In the genomic region with DNA sequence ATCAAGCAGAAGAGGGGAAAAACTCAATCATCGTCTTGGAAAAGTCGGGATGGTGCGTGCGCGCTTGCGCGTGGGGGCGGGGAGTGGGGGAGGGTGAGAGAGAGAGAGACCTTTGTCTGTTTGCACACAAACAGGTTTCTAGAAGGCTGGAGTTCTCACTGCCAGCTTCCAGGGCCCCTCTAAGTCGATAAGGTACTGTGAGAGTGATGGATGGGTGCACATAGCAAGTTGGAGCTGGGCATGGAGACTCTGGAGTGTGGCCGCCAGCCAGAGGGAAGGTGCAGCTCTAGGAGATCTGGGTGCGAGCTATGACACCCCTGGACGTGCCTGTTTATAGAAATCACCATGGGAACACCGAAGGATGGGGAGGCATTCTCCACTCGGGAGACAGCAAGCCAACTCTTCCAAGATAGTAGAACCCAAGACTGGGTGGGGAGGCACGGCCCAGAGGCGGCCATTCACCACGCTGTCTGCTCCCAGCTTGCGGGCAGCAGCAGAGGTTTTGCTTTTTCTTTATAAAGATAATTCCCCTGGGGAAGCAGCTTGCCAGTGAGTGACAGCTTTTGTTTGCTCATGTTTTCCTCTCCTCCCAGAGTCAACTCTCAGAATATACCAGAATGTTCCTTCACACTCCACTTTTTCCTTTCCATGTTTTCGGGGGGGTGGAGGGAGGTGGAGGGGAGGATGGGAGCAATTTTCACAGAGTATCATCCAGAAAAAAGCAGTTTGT, we compare ENCODE assay signal across 9 mouse cellular contexts.
DNase-seq lines count a peak whose midpoint lies in the region; ATAC-seq and TF ChIP-seq lines count a peak whose summit lies in the region.
"Had no signal": no experiment of that assay in that cellular context is flagged by ENCODE, and none has a peak within 500 bp of the region (broad histone marks: within the 10 kb centered on the region; RNA-seq: fewer than 3 reads in every experiment).

No protein-coding gene starts in this region.

- DNase-seq in heart, adult 2 months: peak; percentile 56 to 61
- DNase-seq in adipocyte (ENCODE audit: low spot score): peak; percentile 75
- no peak for DNase-seq in embryo, embryonic 9.5 days (ENCODE audit: extremely low spot score)
- DNase-seq in adrenal gland, postnatal 36 days: no peak
- DNase-seq in testis, postnatal 10 days (ENCODE audit: low spot score): no peak

- H3K27ac ChIP-seq in heart, adult 2 months: peak overlapping the region; percentile 69
- no peak overlapping the region for H3K27ac ChIP-seq in heart, embryonic 11.5 days (ENCODE audit: low read depth, low read length)
- no peak overlapping the region for H3K27ac ChIP-seq in heart, embryonic 14.5 days (replicated peaks in 1 of 2; ENCODE audit: control insufficient read depth in 1 of 2, insufficient read depth in 1 of 2, low read depth in 2 of 2, low read length in 2 of 2)
- peak overlapping the region; percentile 75 for H3K27ac ChIP-seq in limb, embryonic 12.5 days
- H3K27ac ChIP-seq: macrophage had no signal

- no peak for ATAC-seq in heart, embryonic 11.5 days (replicated peaks; ENCODE audit: insufficient number of reproducible peaks, low FRiP score, low TSS enrichment)
- ATAC-seq in heart, embryonic 14.5 days (ENCODE audit: insufficient number of reproducible peaks, insufficient read depth, low FRiP score, low read depth): no peak
- no peak for ATAC-seq in limb, embryonic 12.5 days (ENCODE audit: insufficient number of reproducible peaks, insufficient read depth, low FRiP score, low TSS enrichment, low read depth)

- no peaks in the 10 kb centered on the region for H3K27me3 ChIP-seq in heart, adult 2 months (ENCODE audit: control insufficient read depth, insufficient read depth, low read length)
- peaks cover 2% of the 10 kb centered on the region for H3K27me3 ChIP-seq in heart, embryonic 11.5 days (ENCODE audit: control insufficient read depth, insufficient read depth, low read length)
- no peaks in the 10 kb centered on the region for H3K27me3 ChIP-seq in heart, embryonic 14.5 days (ENCODE audit: control insufficient read depth, insufficient read depth, low read length)
- H3K27me3 ChIP-seq in limb, embryonic 12.5 days: peaks cover 27% of the 10 kb centered on the region

- peak overlapping the region; percentile 9 for H3K9ac ChIP-seq in heart, adult 2 months (ENCODE audit: low read depth, low read length)
- H3K9ac ChIP-seq in heart, embryonic 11.5 days (ENCODE audit: low read depth, low read length): no peak overlapping the region
- no peak overlapping the region for H3K9ac ChIP-seq in heart, embryonic 14.5 days (ENCODE audit: low read length)
- H3K9ac ChIP-seq in limb, embryonic 12.5 days (replicated peaks): no peak overlapping the region

- H3K9me3 ChIP-seq in heart, embryonic 11.5 days (replicated peaks; ENCODE audit: control insufficient read depth, low read length): no peaks in the 10 kb centered on the region
- no peaks in the 10 kb centered on the region for H3K9me3 ChIP-seq in heart, embryonic 14.5 days (ENCODE audit: control insufficient read depth, low read length)
- H3K9me3 ChIP-seq in limb, embryonic 12.5 days: no peaks in the 10 kb centered on the region

- peaks cover 5% of the 10 kb centered on the region for H3K4me1 ChIP-seq in heart, adult 2 months (ENCODE audit: control insufficient read depth, insufficient read depth, low read length)
- H3K4me1 ChIP-seq in heart, embryonic 11.5 days (ENCODE audit: control insufficient read depth, insufficient read depth, low read length): peaks cover 4% of the 10 kb centered on the region; the same call in 1 of the 2 replicates
- H3K4me1 ChIP-seq in heart, embryonic 14.5 days (ENCODE audit: control insufficient read depth in 2 of 2, insufficient read depth in 2 of 2, low read length in 2 of 2): peaks cover 6 to 14% of the 10 kb centered on the region in 2 experiments; a peak in 3 of 4 replicates
- peaks cover 91% of the 10 kb centered on the region for H3K4me1 ChIP-seq in limb, embryonic 12.5 days (replicated peaks)

- no peak overlapping the region for H3K4me2 ChIP-seq in heart, embryonic 11.5 days
- H3K4me2 ChIP-seq in heart, embryonic 14.5 days (ENCODE audit: low read length): peak overlapping the region; percentile 16; the same call in 1 of the 2 replicates
- H3K4me2 ChIP-seq in limb, embryonic 12.5 days: no peak overlapping the region

- H3K36me3 ChIP-seq in heart, adult 2 months (ENCODE audit: control insufficient read depth, insufficient read depth, low read length): peaks cover 3% of the 10 kb centered on the region; the same call in 1 of the 2 replicates
- no peaks in the 10 kb centered on the region for H3K36me3 ChIP-seq in heart, embryonic 11.5 days (ENCODE audit: control insufficient read depth, insufficient read depth, low read length)
- H3K36me3 ChIP-seq in heart, embryonic 14.5 days (ENCODE audit: control insufficient read depth, insufficient read depth, low read length): no peaks in the 10 kb centered on the region
- no peaks in the 10 kb centered on the region for H3K36me3 ChIP-seq in limb, embryonic 12.5 days

- no peaks in the 10 kb centered on the region for H3K79me2 ChIP-seq in heart, adult 2 months (replicated peaks; ENCODE audit: control insufficient read depth, insufficient read depth, low read length)

- peak; percentile 37; the same call in 1 of the 2 replicates for TF ChIP-seq POLR2A in heart, adult 2 months (IDR thresholded peaks at IDR 0.05; ENCODE audit: insufficient read depth, low read depth, low read length)

- H3K4me3 ChIP-seq in heart, adult 2 months: peak overlapping the region; percentile 8; the same call in 1 of the 2 replicates
- no peak overlapping the region for H3K4me3 ChIP-seq in heart, embryonic 11.5 days (ENCODE audit: low read depth, low read length)
- H3K4me3 ChIP-seq in heart, embryonic 14.5 days (ENCODE audit: control insufficient read depth in 1 of 2, insufficient read depth in 1 of 2, low read depth in 1 of 2, low read length in 2 of 2): no peak overlapping the region
- no peak overlapping the region for H3K4me3 ChIP-seq in limb, embryonic 12.5 days (replicated peaks)

- no peak for TF ChIP-seq EP300 in heart, adult 2 months (IDR thresholded peaks at IDR 0.05; ENCODE audit: insufficient read depth, low read depth, low read length)

- TF ChIP-seq CTCF in heart, adult 2 months (IDR thresholded peaks at IDR 0.05): no peak

- 58% methylated on average over 19 of the region's 19 CpGs for WGBS in heart, adult 2 months
- WGBS in heart, embryonic 11.5 days (ENCODE audit: insufficient replicate concordance): 69% methylated on average over 19 of the region's 19 CpGs
- WGBS in heart, embryonic 14.5 days: 75% methylated on average over 19 of the region's 19 CpGs
- WGBS in limb, embryonic 12.5 days: 76% methylated on average over 19 of the region's 19 CpGs

- intact Hi-C loops in heart, adult 2 months (cut with DNase I): loop anchor here (5.0 kb wide), 1 partner anchor 43 kb away; no protein-coding TSS in a partner anchor

Comparison
In these comparisons a context has a peak if more than half of its experiments do, and no peak if none do; other contexts are left out.
1. H3K27ac ChIP-seq: peak in heart, adult 2 months (single experiment) and limb, embryonic 12.5 days (single experiment); none in heart, embryonic 11.5 days (single experiment) and heart, embryonic 14.5 days (0 of 2).
2. DNase-seq: peak in heart, adult 2 months (2 of 2) and adipocyte (single experiment); none in embryo, embryonic 9.5 days (single experiment), adrenal gland, postnatal 36 days (0 of 2) and testis, postnatal 10 days (single experiment).